Mouse (Mus musculus): ENCODE measurements at regions not wholly inside any gene's neighbourhood (a gene's known extent, or its start where the extent isn't known, plus 50 kb on each side); places are given as distances from the start of the nearest gene placed in this dataset.

DNA sequence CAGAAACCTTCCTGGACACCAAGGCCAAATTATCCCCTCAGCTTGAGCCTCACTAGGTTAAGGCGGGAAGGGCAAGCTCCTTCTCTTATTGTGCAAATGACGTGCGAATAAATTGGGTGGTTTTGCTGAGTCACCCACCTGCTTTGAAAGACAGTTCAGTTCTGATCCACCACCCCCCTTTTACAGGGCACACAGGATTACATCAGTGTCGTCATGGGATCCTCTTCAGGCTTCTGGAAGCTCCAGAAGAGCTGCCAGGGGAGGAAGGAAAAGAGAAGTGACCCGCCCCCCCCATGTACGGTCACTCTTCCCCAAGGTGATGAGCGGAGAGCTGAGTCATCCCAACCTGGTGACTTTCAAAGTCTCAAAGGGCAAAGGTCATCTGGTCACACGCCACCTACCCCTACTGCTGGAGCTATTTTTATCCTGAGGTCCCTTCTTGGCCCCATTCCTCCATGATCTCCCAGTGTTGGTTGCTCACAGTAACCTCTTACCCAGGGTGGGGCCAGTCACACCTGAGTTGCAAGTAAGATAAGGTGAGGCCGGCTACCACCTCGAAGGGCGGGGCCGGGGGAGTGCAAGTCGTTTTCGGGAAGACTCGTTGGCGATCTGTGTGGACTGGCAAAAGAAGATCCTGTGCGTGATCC is 58.9 kb upstream of the Smndc1 start:
- TF ChIP-seq EP300 (optimal IDR thresholded peaks at IDR 0.05) (no peak), CTCF (IDR thresholded peaks at IDR 0.05; ENCODE audit: low read depth) (no peak)
